Mouse (Mus musculus) heart, adult 8-10 months (tissue): ENCODE measurements around the gene Birc3. TPM values are rescaled to one million over a fixed set of nuclear protein-coding genes. Genes with fewer than 3 reads are reported as not detected.

Experiments used
- DNase-seq: peaks from one replicate; pipeline ENCODE4 v3.0.0; 2022; ENCODE audit warnings: low spot score
- total RNA-seq, 4 experiments: library from RNA; stranded (reverse); gene quantifications; 2 replicates each; pipeline ENCODE4 v1.2.4; 2022

The Birc3 gene
- total RNA-seq, 4 experiments from 2014 or later: 8.0 to 11.3 (median 10.9) TPM

DNA sequence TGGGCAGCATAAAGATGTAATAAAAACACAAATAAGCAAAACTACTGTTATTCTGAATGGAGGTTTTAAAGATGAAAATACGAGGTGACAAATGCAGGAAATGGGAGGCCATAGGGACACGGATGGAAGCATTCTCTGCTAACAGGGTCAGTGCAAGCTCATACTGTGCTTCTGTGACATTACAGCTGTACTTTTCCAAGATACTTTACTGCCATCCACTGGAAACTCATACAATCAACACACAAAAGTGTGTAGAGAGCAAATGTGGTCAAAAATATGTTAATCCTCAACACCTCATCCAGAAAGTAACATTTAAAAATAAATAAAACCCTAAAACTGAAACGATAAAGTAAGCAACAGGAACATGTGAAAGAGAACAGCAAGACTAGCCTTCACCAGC lies 50.2 kb downstream of the Birc3 start:
- no peak for DNase-seq

DNA sequence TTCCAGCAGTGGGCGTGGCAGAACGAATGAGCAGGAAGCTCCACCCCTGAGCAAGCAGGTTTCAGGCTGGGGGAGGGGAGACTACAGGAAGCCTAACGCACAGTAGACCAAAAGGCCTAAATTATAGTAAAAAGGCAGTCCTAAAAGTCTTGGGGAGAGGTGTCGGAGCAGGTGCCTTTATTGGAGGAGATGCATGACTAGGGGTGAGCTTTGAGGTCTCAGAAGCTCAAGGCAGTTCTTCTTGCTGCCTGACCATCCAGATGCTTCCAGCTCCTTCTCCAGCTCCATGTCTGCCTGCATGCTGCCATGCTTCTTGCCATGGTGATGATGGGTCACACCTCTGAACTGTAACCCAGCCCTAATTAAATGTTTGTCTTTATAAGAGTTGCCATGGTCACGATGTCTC lies 67.9 kb downstream of the Birc3 start:
- no peak for DNase-seq

Other genes with a start within 250 kb of the Birc3 start
- not detected for gene Mmp20, start 245.0 kb downstream of the Birc3 start, total RNA-seq
- not detected for gene Mmp7, start 181.1 kb downstream of the Birc3 start, total RNA-seq
- 10 to 100 TPM; 37.9 to 41.2 (median 38.4) TPM for gene Tmem123, start 109.1 kb downstream of the Birc3 start, total RNA-seq
- gene Birc2, start 36.1 kb downstream of the Birc3 start, total RNA-seq: 10 to 100 TPM; 22.5 to 26.4 (median 25.4) TPM
- 10 to 100 TPM; 68.5 to 92.9 (median 77.7) TPM for gene Yap1, start 131.4 kb upstream of the Birc3 start, total RNA-seq
- gene Cfap300, start 169.6 kb upstream of the Birc3 start, total RNA-seq: 1 to 10 TPM in 1 of 4 experiments, under 1 TPM in 3; 0.27 to 1.0 (median 0.89) TPM